Mouse (Mus musculus) heart, adult 9 months (tissue): ENCODE data around the gene Flt3l.
"Not testable (repeated sequence)": the region's sequence is repeated elsewhere in the genome, so short reads cannot be mapped to it uniquely, and the experiment has no call there.

ENCODE experiments used
- DNase-seq, 2 experiments: peaks; one replicate each; pipeline ENCODE4 v3.0.0; 2022; ENCODE audit warnings: low spot score in 2 of 2

Gene Flt3l

DNA sequence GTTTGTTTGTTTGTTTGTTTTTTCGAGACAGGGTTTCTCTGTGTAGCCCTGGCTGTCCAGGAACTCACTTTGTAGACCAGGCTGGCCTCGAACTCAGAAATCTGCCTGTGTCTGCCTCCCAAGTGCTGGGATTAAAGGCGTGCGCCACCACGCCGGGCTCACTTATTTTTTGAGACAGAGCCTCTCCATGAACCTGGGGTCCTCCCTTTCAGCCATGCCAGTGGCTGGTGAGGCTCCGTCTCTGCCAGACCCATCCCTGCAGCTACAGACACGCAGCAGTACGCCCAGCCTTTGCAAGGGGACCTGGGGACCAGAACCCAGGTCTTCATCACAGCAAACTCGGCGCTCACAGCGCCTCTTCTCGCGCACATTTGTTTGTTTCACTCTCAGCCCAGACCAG lies 40.3 kb downstream of the Flt3l start:
- not testable (repeated sequence) for DNase-seq

DNA sequence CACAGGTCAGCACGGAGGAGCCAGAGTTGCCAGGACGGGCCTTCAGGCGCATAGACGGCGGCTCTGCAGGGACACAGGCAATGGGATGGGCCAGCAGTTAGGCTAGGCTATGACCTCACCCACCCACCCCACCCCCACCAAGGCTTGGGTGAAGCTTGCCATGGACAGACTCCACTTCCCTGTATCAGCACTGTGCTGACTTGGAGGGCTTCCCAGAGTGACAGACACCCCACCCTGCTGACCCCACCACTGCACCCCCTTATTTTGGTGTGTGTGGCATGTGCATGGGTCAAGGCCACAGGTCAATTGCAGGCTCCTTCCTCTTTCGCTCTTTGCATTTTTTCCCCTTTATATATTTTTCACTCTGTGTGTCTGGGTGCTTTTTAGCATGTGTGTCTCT lies 40.9 kb downstream of the Flt3l start:
- peak; percentile 41 to 49 for DNase-seq

DNA sequence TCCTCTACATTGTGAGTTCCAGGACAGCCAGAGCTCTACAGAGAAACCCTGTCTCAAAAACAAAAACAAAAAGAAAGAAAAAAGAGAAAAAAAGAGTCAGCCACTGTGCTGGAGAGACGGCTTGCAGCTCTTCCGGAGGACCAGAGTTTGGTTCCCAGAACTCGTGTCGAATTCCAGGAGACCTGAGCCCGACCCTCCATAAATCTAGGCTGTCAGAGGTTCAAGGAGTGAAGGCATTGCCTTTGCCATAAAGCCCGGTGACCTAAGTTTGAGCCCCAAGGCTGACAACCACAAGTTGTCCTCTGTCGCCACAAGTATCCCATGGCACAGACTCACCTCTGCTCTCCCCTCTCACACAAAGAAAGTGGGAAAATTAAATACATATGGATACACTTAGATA lies 42.1 kb downstream of the Flt3l start:
- DNase-seq: no peak

GRCm38 (mm10) chr7:45093516-45093905 lies 42.7 kb downstream of the Flt3l start:
- no peak for DNase-seq

GRCm38 (mm10) chr7:45092828-45093515 lies 43.3 kb downstream of the Flt3l start:
- no peak for DNase-seq

- peak; percentile 85 to 89 for DNase-seq
These were observed 44.2 kb downstream of the Flt3l start, which contains the start of gene Rcn3 for GRCm38 (mm10) chr7:45092048-45092447. Gene Rcn3 (minus strand): TSS chr7:45092221.

DNA sequence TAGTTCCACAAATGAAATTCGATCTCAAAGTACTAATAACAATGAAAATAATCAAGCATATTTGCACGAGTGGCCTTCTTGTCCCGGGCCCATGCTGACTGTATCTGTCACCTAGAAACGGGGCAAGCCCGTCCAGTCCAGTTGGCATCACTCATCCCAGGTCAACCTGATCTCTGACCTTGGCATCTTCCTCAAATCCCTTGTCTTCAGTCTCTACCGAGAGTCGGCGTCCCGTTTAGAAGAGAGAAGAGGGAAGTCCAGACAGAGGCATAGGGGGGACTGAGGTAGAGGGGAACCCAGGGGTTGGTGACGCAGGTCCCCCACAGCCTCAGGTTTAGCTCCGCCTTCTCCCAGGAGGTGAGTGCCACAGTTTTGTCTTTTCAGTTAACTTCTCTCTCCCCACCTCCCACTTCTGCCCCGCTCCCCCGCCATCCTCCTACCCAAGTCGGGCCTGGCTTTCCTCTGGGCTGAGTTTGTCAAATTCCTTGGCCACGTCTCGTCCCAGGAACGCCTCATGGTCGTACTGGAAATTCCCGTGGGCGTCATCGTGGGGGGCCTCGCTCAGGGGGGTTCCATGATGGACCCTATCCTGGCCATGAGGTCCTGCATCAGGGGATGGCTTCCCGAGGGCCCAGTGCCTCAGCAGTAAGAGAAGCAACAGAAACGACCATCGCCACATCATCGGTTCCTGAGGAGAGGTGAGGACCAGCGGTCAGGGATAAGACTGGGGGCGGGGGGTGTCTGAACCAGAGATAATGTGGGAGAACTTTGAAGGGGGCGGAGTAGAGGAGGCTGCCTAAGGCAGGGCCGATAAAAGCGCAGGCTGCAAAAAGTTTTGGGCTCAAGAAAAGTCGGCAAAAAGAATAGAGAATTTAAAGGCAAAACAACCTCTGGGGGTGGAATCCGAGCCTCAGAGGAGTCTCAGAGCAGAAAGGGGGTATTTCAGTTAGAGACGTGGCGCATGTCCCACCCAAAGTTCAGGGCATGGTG lies 44.9 kb downstream of the Flt3l start:
- DNase-seq: peak in 1 of 2 experiments; percentile 46

DNA sequence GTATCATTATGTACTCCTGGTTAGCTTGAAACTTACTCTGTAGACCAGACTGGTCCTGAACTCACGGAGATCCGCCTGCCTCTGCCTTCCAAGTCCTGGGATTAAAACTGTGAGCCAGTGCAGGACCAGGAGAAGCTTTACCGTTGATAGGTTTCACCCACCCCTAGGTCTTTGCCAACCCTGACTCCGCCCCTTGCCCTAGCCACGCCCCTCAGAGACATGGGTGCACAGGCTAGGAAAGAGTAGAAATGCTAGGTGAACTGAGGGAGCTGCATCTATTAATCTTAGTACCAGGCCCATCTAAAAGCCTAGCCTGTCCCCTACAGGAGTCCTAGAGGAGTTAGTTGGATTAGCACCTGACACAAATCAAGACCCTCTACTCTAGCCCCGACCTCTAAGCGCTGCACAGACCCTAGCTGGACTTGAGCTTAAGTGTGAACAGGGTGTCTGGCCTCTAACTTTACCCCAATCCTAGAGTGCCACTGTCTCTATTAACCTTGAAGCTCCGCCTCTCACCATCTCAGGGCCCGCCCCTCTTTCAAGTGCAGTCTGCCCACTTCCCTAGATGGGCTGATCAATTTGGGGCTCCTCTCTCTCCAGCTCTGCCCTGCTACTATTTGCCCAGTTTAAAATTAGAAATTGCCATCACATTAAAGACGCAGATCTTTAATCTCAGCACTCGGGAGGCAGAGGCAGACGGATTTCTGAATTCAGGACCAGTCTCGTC lies 45.8 kb downstream of the Flt3l start:
- DNase-seq: no peak

DNA sequence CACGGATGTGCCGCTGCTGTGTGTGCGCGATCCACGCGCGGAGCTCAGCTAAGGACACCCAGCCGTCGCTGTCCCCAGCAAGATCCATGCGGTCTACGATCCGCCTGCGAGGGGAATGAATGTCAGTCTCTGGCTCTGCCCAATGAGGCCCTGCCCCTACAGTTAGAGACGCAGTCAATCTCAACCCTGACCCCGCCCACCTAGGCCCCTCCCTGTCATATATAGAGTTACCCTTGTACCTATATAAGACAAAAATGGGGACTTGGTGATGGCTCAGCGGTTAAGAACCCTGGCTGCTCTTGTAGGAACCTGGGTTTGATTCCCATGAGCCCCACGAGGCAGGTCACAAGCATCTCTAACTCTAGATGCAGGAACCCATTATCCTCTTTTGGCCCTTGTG lies 47.6 kb downstream of the Flt3l start:
- DNase-seq: no peak

GRCm38 (mm10) chr7:45086084-45086483 lies 50.1 kb downstream of the Flt3l start:
- DNase-seq: no peak

GRCm38 (mm10) chr7:45083300-45083890 lies 52.8 kb downstream of the Flt3l start:
- DNase-seq: no peak

GRCm38 (mm10) chr7:45082401-45083299 lies 53.6 kb downstream of the Flt3l start:
- peak; percentile 74 to 87 for DNase-seq

- no peak for DNase-seq
These were observed 55.2 kb downstream of the Flt3l start for GRCm38 (mm10) chr7:45081016-45081415.

DNA sequence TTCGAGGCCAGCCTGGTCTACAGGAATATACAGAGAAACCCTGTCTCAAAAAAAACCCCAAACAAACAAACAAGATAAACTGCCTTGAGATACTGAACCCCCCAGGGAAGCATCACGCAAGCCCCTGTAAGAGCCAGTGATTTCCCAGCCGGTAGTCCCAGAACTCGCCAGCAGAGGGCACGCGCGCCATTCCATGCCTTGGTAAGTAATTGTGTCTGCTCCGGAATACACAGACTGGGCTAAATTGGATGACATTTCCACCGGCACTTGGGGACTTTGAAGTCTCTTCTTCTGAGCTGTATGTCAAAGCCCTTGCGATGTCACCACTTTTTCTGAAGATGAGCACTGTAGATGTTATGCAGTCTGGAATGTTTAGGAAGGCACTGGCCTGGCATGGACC lies 56.4 kb downstream of the Flt3l start:
- DNase-seq: peak; percentile 85 to 90
